Mouse (Mus musculus): Measurements from ENCODE around the gene Gm45234. TPM values are rescaled to one million over a fixed set of nuclear protein-coding genes. Genes with fewer than 3 reads are reported as not detected.

Gm45234 gene
- polyA plus RNA-seq, 1 experiment from 2014 or later, result not detected

- peaks cover 2% of the 10 kb centered on the region; the same call in 1 of the 2 replicates for H3K36me3 ChIP-seq (ENCODE audit: control insufficient read depth, insufficient read depth, low read length)
- H3K4me3 ChIP-seq (ENCODE audit: low read depth, low read length), result peak overlapping the region; percentile 80
- H3K4me2 ChIP-seq (ENCODE audit: low read length), result peak overlapping the region; percentile 70
- peak overlapping the region; percentile 92 for H3K9ac ChIP-seq (ENCODE audit: low read length)
- H3K27me3 ChIP-seq (replicated peaks; ENCODE audit: control insufficient read depth, insufficient read depth, low read length), result no peaks in the 10 kb centered on the region
- DNase-seq (ENCODE audit: low spot score), result peak; percentile 73
- no peak for ATAC-seq (replicated peaks; ENCODE audit: low FRiP score, low TSS enrichment, low read depth)
- 38% methylated on average over 5 of the region's 5 CpGs for WGBS
- peak overlapping the region; percentile 95 for H3K27ac ChIP-seq (ENCODE audit: low read depth)
- no peaks in the 10 kb centered on the region for H3K9me3 ChIP-seq (ENCODE audit: control insufficient read depth, low read length)
- H3K4me1 ChIP-seq (replicated peaks; ENCODE audit: control insufficient read depth, insufficient read depth, low read length), result peaks cover 36% of the 10 kb centered on the region
Measured at GRCm38 (mm10) chr6:124757909-124758848, 2.4 kb upstream of the Gm45234 start.

- Histone ChIP-seq H3K36me3 (ENCODE audit: control insufficient read depth, insufficient read depth, low read length) (peaks cover 7% of the 10 kb centered on the region), H3K9me3 (ENCODE audit: control insufficient read depth, low read length) (no peaks in the 10 kb centered on the region), H3K9ac (ENCODE audit: low read length) (peak overlapping the region; percentile 92), H3K27me3 (replicated peaks; ENCODE audit: control insufficient read depth, insufficient read depth, low read length) (no peaks in the 10 kb centered on the region), H3K4me3 (ENCODE audit: low read depth, low read length) (peak overlapping the region; percentile 80), H3K27ac (ENCODE audit: low read depth) (peak overlapping the region; percentile 95), H3K4me1 (replicated peaks; ENCODE audit: control insufficient read depth, insufficient read depth, low read length) (peaks cover 36% of the 10 kb centered on the region), H3K4me2 (ENCODE audit: low read length) (peak overlapping the region; percentile 70)
- no peak for ATAC-seq (replicated peaks; ENCODE audit: low FRiP score, low TSS enrichment, low read depth)
- WGBS, result 10% methylated on average over 5 of the region's 5 CpGs
- DNase-seq (ENCODE audit: low spot score), result no peak
Measured at GRCm38 (mm10) chr6:124757351-124757880, 1.6 kb upstream of the Gm45234 start.

GRCm38 (mm10) chr6:124756652-124757350, 980 bp upstream of the Gm45234 start:
- DNase-seq (ENCODE audit: low spot score) (peak; percentile 90), ATAC-seq (replicated peaks; ENCODE audit: low FRiP score, low TSS enrichment, low read depth) (peak; percentile 75)
- H3K9me3 ChIP-seq (ENCODE audit: control insufficient read depth, low read length), result no peaks in the 10 kb centered on the region
- peaks cover 7% of the 10 kb centered on the region for H3K36me3 ChIP-seq (ENCODE audit: control insufficient read depth, insufficient read depth, low read length)
- peak overlapping the region; percentile 95 for H3K27ac ChIP-seq (ENCODE audit: low read depth)
- peak overlapping the region; percentile 92 for H3K9ac ChIP-seq (ENCODE audit: low read length)
- H3K4me3 ChIP-seq (ENCODE audit: low read depth, low read length), result peak overlapping the region; percentile 80
- under 1% methylated on average over 48 of the region's 54 CpGs for WGBS
- H3K27me3 ChIP-seq (replicated peaks; ENCODE audit: control insufficient read depth, insufficient read depth, low read length), result no peaks in the 10 kb centered on the region
- peak overlapping the region; percentile 70 for H3K4me2 ChIP-seq (ENCODE audit: low read length)
- peaks cover 36% of the 10 kb centered on the region for H3K4me1 ChIP-seq (replicated peaks; ENCODE audit: control insufficient read depth, insufficient read depth, low read length)

GRCm38 (mm10) chr6:124755306-124755705, 515 bp downstream of the Gm45234 start:
- DNase-seq (ENCODE audit: low spot score) (no peak), ATAC-seq (replicated peaks; ENCODE audit: low FRiP score, low TSS enrichment, low read depth) (no peak)
- 7% methylated on average over 3 of the region's 3 CpGs for WGBS
- Histone ChIP-seq H3K27me3 (replicated peaks; ENCODE audit: control insufficient read depth, insufficient read depth, low read length) (no peaks in the 10 kb centered on the region), H3K4me2 (ENCODE audit: low read length) (peak overlapping the region; percentile 70), H3K4me1 (replicated peaks; ENCODE audit: control insufficient read depth, insufficient read depth, low read length) (peaks cover 36% of the 10 kb centered on the region), H3K36me3 (ENCODE audit: control insufficient read depth, insufficient read depth, low read length) (peaks cover 7% of the 10 kb centered on the region), H3K4me3 (ENCODE audit: low read depth, low read length) (peak overlapping the region; percentile 80), H3K27ac (ENCODE audit: low read depth) (peak overlapping the region; percentile 95; the same call in 1 of the 2 replicates), H3K9me3 (ENCODE audit: control insufficient read depth, low read length) (no peaks in the 10 kb centered on the region), H3K9ac (ENCODE audit: low read length) (peak overlapping the region; percentile 92)

GRCm38 (mm10) chr6:124753861-124754260, 2.0 kb downstream of the Gm45234 start:
- H3K36me3 ChIP-seq (ENCODE audit: control insufficient read depth, insufficient read depth, low read length), result peaks cover 16% of the 10 kb centered on the region
- H3K27me3 ChIP-seq (replicated peaks; ENCODE audit: control insufficient read depth, insufficient read depth, low read length), result no peaks in the 10 kb centered on the region
- H3K4me3 ChIP-seq (ENCODE audit: low read depth, low read length), result no peak overlapping the region
- H3K9ac ChIP-seq (ENCODE audit: low read length), result no peak overlapping the region
- DNase-seq (ENCODE audit: low spot score), result no peak
- H3K9me3 ChIP-seq (ENCODE audit: control insufficient read depth, low read length), result no peaks in the 10 kb centered on the region
- H3K4me2 ChIP-seq (ENCODE audit: low read length), result no peak overlapping the region
- peaks cover 33% of the 10 kb centered on the region for H3K4me1 ChIP-seq (replicated peaks; ENCODE audit: control insufficient read depth, insufficient read depth, low read length)
- H3K27ac ChIP-seq (ENCODE audit: low read depth), result no peak overlapping the region
- ATAC-seq (replicated peaks; ENCODE audit: low FRiP score, low TSS enrichment, low read depth), result no peak
- 79% methylated on average over 2 of the region's 2 CpGs for WGBS

- Histone ChIP-seq H3K4me3 (ENCODE audit: low read depth, low read length) (no peak overlapping the region), H3K4me2 (ENCODE audit: low read length) (no peak overlapping the region), H3K36me3 (ENCODE audit: control insufficient read depth, insufficient read depth, low read length) (peaks cover 36% of the 10 kb centered on the region), H3K27me3 (replicated peaks; ENCODE audit: control insufficient read depth, insufficient read depth, low read length) (no peaks in the 10 kb centered on the region), H3K4me1 (replicated peaks; ENCODE audit: control insufficient read depth, insufficient read depth, low read length) (peaks cover 28% of the 10 kb centered on the region), H3K9ac (ENCODE audit: low read length) (no peak overlapping the region), H3K27ac (ENCODE audit: low read depth) (no peak overlapping the region), H3K9me3 (ENCODE audit: control insufficient read depth, low read length) (no peaks in the 10 kb centered on the region)
- no peak for ATAC-seq (replicated peaks; ENCODE audit: low FRiP score, low TSS enrichment, low read depth)
- no peak for DNase-seq (ENCODE audit: low spot score)
- 86% methylated on average over 8 of the region's 8 CpGs for WGBS
Measured at GRCm38 (mm10) chr6:124750405-124750804, 5.4 kb downstream of the Gm45234 start.

GRCm38 (mm10) chr6:124746654-124747632, 8.9 kb downstream of the Gm45234 start:
- Histone ChIP-seq H3K27me3 (replicated peaks; ENCODE audit: control insufficient read depth, insufficient read depth, low read length) (no peaks in the 10 kb centered on the region), H3K9ac (ENCODE audit: low read length) (no peak overlapping the region; the same call in 1 of the 2 replicates), H3K36me3 (ENCODE audit: control insufficient read depth, insufficient read depth, low read length) (peaks cover 55% of the 10 kb centered on the region)

More at GRCm38 (mm10) chr6:124746654-124747632, 8.9 kb downstream of the Gm45234 start:
- ATAC-seq (replicated peaks; ENCODE audit: low FRiP score, low TSS enrichment, low read depth), result 0 out of 2 replicates have a peak, but pooled peaks have one; percentile 4
- Histone ChIP-seq H3K4me2 (ENCODE audit: low read length) (0 out of 2 replicates have a peak overlapping the region, but pooled peaks have one; percentile 94), H3K27ac (ENCODE audit: low read depth) (no peak overlapping the region), H3K4me1 (replicated peaks; ENCODE audit: control insufficient read depth, insufficient read depth, low read length) (peaks cover 12% of the 10 kb centered on the region), H3K9me3 (ENCODE audit: control insufficient read depth, low read length) (no peaks in the 10 kb centered on the region), H3K4me3 (ENCODE audit: low read depth, low read length) (no peak overlapping the region)
- DNase-seq (ENCODE audit: low spot score), result no peak
- WGBS, result 88% methylated on average over 7 of the region's 7 CpGs
